Mouse (Mus musculus) brain, embryonic 14.5 days (tissue): ENCODE data around the gene Hnrnph1.

ENCODE experiments used
- CTCF ChIP-seq: fragments of 200-500 bp; IDR thresholded peaks from 2 replicates; pipeline ENCODE4 v1.5.1; 2012; ENCODE audit warnings: inconsistent platforms, mild to moderate bottlenecking, moderate library complexity, borderline replicate concordance; ENCODE audit not compliant: insufficient read depth, insufficient read length; ENCODE audit errors: extremely low read depth
- POLR2A ChIP-seq: fragments of 200-500 bp; IDR thresholded peaks from 2 replicates; pipeline ENCODE4 v1.6.1; 2012; ENCODE audit warnings: mild to moderate bottlenecking, inconsistent platforms, borderline replicate concordance; ENCODE audit not compliant: poor library complexity, insufficient read depth, insufficient read length, severe bottlenecking; ENCODE audit errors: extremely low read depth

- no peak for TF ChIP-seq CTCF
- TF ChIP-seq POLR2A = no peak
Measured at GRCm38 (mm10) chr11:50417856-50418255, 41.1 kb downstream of the Hnrnph1 start.
